Mouse (Mus musculus) stomach, embryonic 14.5 days (tissue): ENCODE measurements around the gene Tfr2. TPM values are rescaled to one million over a fixed set of nuclear protein-coding genes. Genes with fewer than 3 reads are reported as not detected.

Experiments
- ATAC-seq: fragments of 200-750 bp; cut with Nextera tagmentation; 2 replicates; pipeline ENCODE4 v1.8.0; 2017; ENCODE audit warnings: low read depth, moderate TSS enrichment; ENCODE audit not compliant: insufficient number of reproducible peaks, insufficient read depth, low FRiP score
- H3K27ac ChIP-seq: fragments of 300-500 bp; sonication (generic); 2 replicates; pipeline ENCODE4 v1.5.1; 2014; ENCODE audit warnings: mild to moderate bottlenecking, low read length, moderate library complexity, mixed read lengths
- H3K27me3 ChIP-seq: fragments of 300-500 bp; sonication (generic); 2 replicates; pipeline ENCODE4 v1.6.1; 2014; ENCODE audit warnings: low read length, control low read depth, mixed read lengths; ENCODE audit not compliant: control insufficient read depth, insufficient read depth
- H3K36me3 ChIP-seq: fragments of 300-500 bp; sonication (generic); 2 replicates; pipeline ENCODE4 v1.6.1; 2014; ENCODE audit warnings: mild to moderate bottlenecking, control low read depth, low read length, moderate library complexity, mixed read lengths; ENCODE audit not compliant: control insufficient read depth, insufficient read depth
- H3K4me1 ChIP-seq: fragments of 300-500 bp; sonication (generic); 2 replicates; pipeline ENCODE4 v1.6.1; 2014; ENCODE audit warnings: low read length, control low read depth, mixed read lengths; ENCODE audit not compliant: control insufficient read depth, insufficient read depth
- H3K4me2 ChIP-seq: fragments of 300-500 bp; sonication (generic); replicated peaks from 2 replicates; pipeline ENCODE4 v1.6.1; 2014; ENCODE audit warnings: low read depth, low read length, control low read depth
- H3K4me3 ChIP-seq: fragments of 300-500 bp; sonication (generic); 2 replicates; pipeline ENCODE4 v1.5.1; 2014; ENCODE audit warnings: low read depth, low read length, control low read depth
- H3K9ac ChIP-seq: fragments of 300-500 bp; sonication (generic); replicated peaks from 2 replicates; pipeline ENCODE4 v1.6.1; 2014; ENCODE audit warnings: low read depth, mild to moderate bottlenecking, control low read depth, low read length, moderate library complexity, mixed read lengths
- H3K9me3 ChIP-seq: fragments of 300-500 bp; sonication (generic); 2 replicates; pipeline ENCODE4 v1.6.1; 2016; ENCODE audit warnings: low read depth, low read length, control low read depth; ENCODE audit not compliant: control insufficient read depth
- WGBS: fragments of 180-500 bp; shearing (Covaris S2); extraction: QIAGEN DNeasy Blood & Tissue Kit; methylation state at CpG from one replicate; pipeline ENCODE4 v1.1.7; 2014; 5-methylcytosine and 5-hydroxymethylcytosine counted together
- polyA plus RNA-seq: library from polyadenylated mRNA; unstranded; fragments of >200 nt; fragmentation: Nextera tagmentation; extraction: Ambion mirVana; gene quantifications from 2 replicates; pipeline ENCODE4 v1.2.1, GENCODE M21; 2014

The Tfr2 gene
- polyA plus RNA-seq, 1 experiment from 2014 or later, result 0.46 TPM

- peak overlapping the region; percentile 90 for H3K4me3 ChIP-seq
- 0 out of 2 replicates have a peak, but pooled peaks cover 4% of the 10 kb centered on the region for H3K4me1 ChIP-seq
- H3K9ac ChIP-seq, result peak overlapping the region; percentile 67
- no peaks in the 10 kb centered on the region for H3K27me3 ChIP-seq
- peak; percentile 31 for ATAC-seq
- WGBS, result 0% methylated on average over 10 of the region's 12 CpGs
- peak overlapping the region; percentile 91 for H3K4me2 ChIP-seq
- peaks cover 26% of the 10 kb centered on the region for H3K36me3 ChIP-seq
- no peaks in the 10 kb centered on the region for H3K9me3 ChIP-seq
- H3K27ac ChIP-seq, result peak overlapping the region; percentile 92
These were observed 36.9 kb upstream of the Tfr2 start for GRCm38 (mm10) chr5:137532808-137533116.

- H3K4me1 ChIP-seq, result 0 out of 2 replicates have a peak, but pooled peaks cover 4% of the 10 kb centered on the region
- under 1% methylated on average over 40 of the region's 40 CpGs for WGBS
These were observed 36.4 kb upstream of the Tfr2 start, which contains the start of the genes Epo and Gnb2 for GRCm38 (mm10) chr5:137533117-137533827. Gene Epo, minus strand, starts transcription at chr5:137533242. Gene Gnb2, minus strand, starts transcription at chr5:137533510.

GRCm38 (mm10) chr5:137534762-137535161 lies 34.9 kb upstream of the Tfr2 start:
- no peak overlapping the region for H3K4me3 ChIP-seq
- peaks cover 6% of the 10 kb centered on the region; the same call in 1 of the 2 replicates for H3K36me3 ChIP-seq
- H3K9ac ChIP-seq, result no peak overlapping the region
- H3K27me3 ChIP-seq, result no peaks in the 10 kb centered on the region
- H3K9me3 ChIP-seq, result no peaks in the 10 kb centered on the region
- ATAC-seq, result no peak
- no peak overlapping the region for H3K27ac ChIP-seq
- H3K4me1 ChIP-seq, result 0 out of 2 replicates have a peak, but pooled peaks cover 3% of the 10 kb centered on the region
- WGBS, result 90% methylated on average over 3 of the region's 3 CpGs
- no peak overlapping the region for H3K4me2 ChIP-seq

More at GRCm38 (mm10) chr5:137533117-137533827, 36.4 kb upstream of the Tfr2 start, which contains the start of the genes Epo and Gnb2:
- Histone ChIP-seq H3K27me3 (no peaks in the 10 kb centered on the region), H3K9me3 (no peaks in the 10 kb centered on the region), H3K27ac (peak within 1 kb of the TSS; percentile 92), H3K9ac (peak within 1 kb of the TSS; percentile 67), H3K4me2 (peak within 1 kb of the TSS; percentile 91), H3K4me3 (peak within 1 kb of the TSS; percentile 90), H3K36me3 (peaks cover 20% of the 10 kb centered on the region)
- peak; percentile 78 for ATAC-seq

- no peak overlapping the region for H3K9ac ChIP-seq
- H3K4me3 ChIP-seq, result no peak overlapping the region
- H3K4me2 ChIP-seq, result no peak overlapping the region
- H3K9me3 ChIP-seq, result no peaks in the 10 kb centered on the region
- WGBS, result 75% methylated on average over 9 of the region's 9 CpGs
- H3K36me3 ChIP-seq, result peaks cover under 1% of the 10 kb centered on the region; the same call in 1 of the 2 replicates
- H3K27ac ChIP-seq, result no peak overlapping the region
- H3K27me3 ChIP-seq, result no peaks in the 10 kb centered on the region
- no peaks in the 10 kb centered on the region for H3K4me1 ChIP-seq
- ATAC-seq, result no peak
These were observed 34.3 kb upstream of the Tfr2 start for GRCm38 (mm10) chr5:137535318-137535717.

- Histone ChIP-seq H3K36me3 (no peaks in the 10 kb centered on the region), H3K4me3 (no peak overlapping the region), H3K4me1 (no peaks in the 10 kb centered on the region), H3K4me2 (no peak overlapping the region), H3K9ac (no peak overlapping the region), H3K27ac (no peak overlapping the region), H3K27me3 (no peaks in the 10 kb centered on the region), H3K9me3 (no peaks in the 10 kb centered on the region)
- no peak for ATAC-seq
- 58% methylated on average over 4 of the region's 4 CpGs for WGBS
These were observed 32.2 kb upstream of the Tfr2 start for GRCm38 (mm10) chr5:137537461-137537860.

- Histone ChIP-seq H3K9ac (0 out of 2 replicates have a peak overlapping the region, but pooled peaks have one; percentile 3), H3K27me3 (no peaks in the 10 kb centered on the region), H3K4me3 (no peak overlapping the region), H3K27ac (no peak overlapping the region), H3K4me2 (no peak overlapping the region), H3K4me1 (no peaks in the 10 kb centered on the region), H3K9me3 (no peaks in the 10 kb centered on the region), H3K36me3 (no peaks in the 10 kb centered on the region)
- no peak for ATAC-seq
- WGBS, result 54% methylated on average over 7 of the region's 7 CpGs
These were observed 30.3 kb upstream of the Tfr2 start for GRCm38 (mm10) chr5:137539291-137539801.

- no peaks in the 10 kb centered on the region for H3K36me3 ChIP-seq
- H3K9me3 ChIP-seq, result no peaks in the 10 kb centered on the region
- H3K27me3 ChIP-seq, result no peaks in the 10 kb centered on the region
- no peak overlapping the region for H3K4me3 ChIP-seq
- 78% methylated on average over 6 of the region's 6 CpGs for WGBS
- no peak for ATAC-seq
- H3K4me2 ChIP-seq, result no peak overlapping the region
- H3K4me1 ChIP-seq, result no peaks in the 10 kb centered on the region
- H3K27ac ChIP-seq, result no peak overlapping the region
- H3K9ac ChIP-seq, result no peak overlapping the region
These were observed 28.6 kb upstream of the Tfr2 start for GRCm38 (mm10) chr5:137540991-137541390.

GRCm38 (mm10) chr5:137541768-137542540 lies 27.7 kb upstream of the Tfr2 start:
- H3K4me3 ChIP-seq, result no peak overlapping the region
- no peak overlapping the region for H3K27ac ChIP-seq
- no peaks in the 10 kb centered on the region for H3K27me3 ChIP-seq
- no peaks in the 10 kb centered on the region for H3K36me3 ChIP-seq
- no peak overlapping the region for H3K9ac ChIP-seq
- WGBS, result 70% methylated on average over 5 of the region's 5 CpGs
- no peak overlapping the region for H3K4me2 ChIP-seq
- H3K4me1 ChIP-seq, result no peaks in the 10 kb centered on the region
- H3K9me3 ChIP-seq, result no peaks in the 10 kb centered on the region
- no peak for ATAC-seq
